Mouse (Mus musculus): ENCODE measurements around the gene Ugt1a9.

DNA sequence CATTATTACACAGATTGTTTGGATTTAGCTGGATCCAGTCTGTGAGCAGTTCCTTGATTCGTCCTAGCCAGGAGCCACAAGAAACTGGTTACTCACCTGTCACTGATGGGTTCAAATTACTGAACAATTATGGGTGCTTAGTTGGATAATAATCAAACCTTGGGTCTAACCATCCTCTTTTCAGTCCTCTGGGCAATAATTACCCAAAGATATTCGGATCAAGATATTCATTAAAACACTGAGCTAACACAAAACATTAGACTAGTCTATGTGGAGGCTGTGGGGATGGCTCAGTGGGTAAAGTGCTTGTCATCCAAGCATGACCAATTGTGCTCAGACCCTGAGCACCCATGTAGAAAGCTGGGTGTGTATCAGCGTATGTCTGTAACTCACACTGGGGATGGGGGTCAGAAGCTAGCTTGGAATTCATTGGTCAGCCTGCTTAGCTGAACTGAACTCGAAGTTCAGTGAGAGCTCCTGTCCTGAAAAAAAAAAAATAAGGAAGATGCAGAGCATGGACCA lies 165.4 kb downstream of the Ugt1a9 start:
- TF ChIP-seq POLR2A (IDR thresholded peaks at IDR 0.05; ENCODE audit: extremely low read depth, insufficient read depth, low read length) (no peak), CTCF (IDR thresholded peaks at IDR 0.05; ENCODE audit: extremely low read depth, insufficient read depth, low read length) (no peak)

Data from cortical plate, adult 2 months (tissue).